Mouse (Mus musculus): ENCODE results near the gene Gm3417.

DNA sequence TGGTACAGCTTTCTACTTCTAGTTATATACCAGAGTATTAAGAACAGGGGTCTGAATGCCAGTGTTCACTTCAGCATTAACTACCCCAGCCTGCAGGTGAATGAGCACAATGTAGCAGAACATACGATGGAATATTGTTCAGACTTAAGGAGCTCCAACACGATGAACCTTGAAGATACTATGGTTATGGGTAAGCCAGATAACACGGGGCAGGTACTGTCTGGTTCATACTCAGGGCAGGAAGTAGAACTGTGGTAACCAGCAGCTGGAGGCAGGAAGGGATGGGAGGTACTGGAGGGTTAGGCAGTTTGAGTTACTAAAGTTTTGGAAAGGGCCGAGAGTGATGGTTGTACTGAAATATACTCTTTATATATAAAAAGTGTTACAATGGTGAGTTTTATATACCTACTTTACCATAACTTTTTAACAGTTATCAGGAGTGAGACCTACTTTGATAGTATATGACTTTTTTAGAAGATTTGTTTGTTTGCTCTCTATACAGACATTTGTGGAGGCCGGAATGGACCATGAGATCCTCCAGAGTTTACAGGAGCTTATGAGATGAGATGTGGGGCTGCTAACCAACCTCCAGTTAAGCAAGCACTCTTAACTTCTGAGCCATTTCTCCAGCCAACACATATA lies 19.8 kb downstream of the Gm3417 start:
- TF ChIP-seq CTCF (IDR thresholded peaks at IDR 0.05; ENCODE audit: low read depth) (no peak), EP300 (IDR thresholded peaks at IDR 0.05; ENCODE audit: low read depth) (no peak)

Measured in heart, postnatal 0 days (tissue).